Mouse (Mus musculus) G1E (cell line): ENCODE results near the gene 6820408C15Rik. TPM values are rescaled to one million over a fixed set of nuclear protein-coding genes. Genes with fewer than 3 reads are reported as not detected.

Experiments used
- ATAC-seq: 2 replicates; pipeline ENCODE4 v1.8.0; 2016; ENCODE audit warnings: mild to moderate bottlenecking; ENCODE audit not compliant: insufficient number of reproducible peaks, poor library complexity, low FRiP score, severe bottlenecking; ENCODE audit errors: extremely low read depth
- DNase-seq: peaks from one replicate; pipeline ENCODE4 v3.0.0; 2012; ENCODE audit warnings: low spot score
- H3K27me3 ChIP-seq: 2 replicates; pipeline ENCODE4 v1.6.1; 2012; ENCODE audit warnings: mild to moderate bottlenecking, low read length, inconsistent platforms; ENCODE audit not compliant: insufficient read depth
- H3K36me3 ChIP-seq: replicated peaks from 2 replicates; pipeline ENCODE3; 2012; ENCODE audit warnings: mild to moderate bottlenecking, inconsistent platforms
- H3K4me1 ChIP-seq: 2 replicates; pipeline ENCODE4 v1.6.1; 2012; ENCODE audit warnings: low read depth, low read length, inconsistent platforms, mixed read lengths; ENCODE audit not compliant: insufficient read depth
- H3K4me3 ChIP-seq: 2 replicates; pipeline ENCODE4 v1.5.1; 2012; ENCODE audit warnings: low read depth, mild to moderate bottlenecking, inconsistent platforms, low read length, moderate library complexity, mixed read lengths
- H3K9me3 ChIP-seq: replicated peaks from 2 replicates; pipeline ENCODE4 v1.6.1; 2012; ENCODE audit warnings: inconsistent platforms
- CTCF ChIP-seq: IDR thresholded peaks from 2 replicates; pipeline ENCODE4 v1.5.1; 2012; ENCODE audit warnings: low read depth, low read length, inconsistent platforms, mixed read lengths
- GATA1 ChIP-seq: IDR thresholded peaks from 2 replicates; pipeline ENCODE4 v1.6.1; 2012; ENCODE audit warnings: borderline replicate concordance, low read length, inconsistent platforms, mixed read lengths
- GATA2 ChIP-seq: IDR thresholded peaks from 2 replicates; pipeline ENCODE4 v1.6.1; 2012; ENCODE audit warnings: low read depth, low read length, inconsistent platforms, borderline replicate concordance
- POLR2AphosphoS5 ChIP-seq: IDR thresholded peaks from 2 replicates; pipeline ENCODE4 v1.6.1; 2012; ENCODE audit warnings: low read depth, low read length, inconsistent platforms; ENCODE audit not compliant: insufficient replicate concordance
- TAL1 ChIP-seq: conservative IDR thresholded peaks from 2 replicates; pipeline ENCODE4 v1.6.1; 2012; ENCODE audit warnings: low read depth, low read length, inconsistent platforms, mixed read lengths
- polyA plus RNA-seq: library from polyadenylated mRNA; stranded (reverse); fragments of >175 nt; gene quantifications from 2 replicates; pipeline ENCODE4 v1.2.3, GENCODE M21; 2012
- total RNA-seq, 2 experiments: library from RNA; stranded (forward) in 1 of 2; stranded (reverse) in 1 of 2; fragments of 200-1000 nt in 1 of 2; fragments of >200 nt in 1 of 2; fragmentation: Nextera tagmentation in 1 of 2; gene quantifications; 2 replicates each; pipeline ENCODE4 v1.2.3; 2014 to 2017

The 6820408C15Rik gene
- total and polyA plus RNA-seq, 3 experiments: 0.18 to 3.8 (median 0.49) TPM

DNA sequence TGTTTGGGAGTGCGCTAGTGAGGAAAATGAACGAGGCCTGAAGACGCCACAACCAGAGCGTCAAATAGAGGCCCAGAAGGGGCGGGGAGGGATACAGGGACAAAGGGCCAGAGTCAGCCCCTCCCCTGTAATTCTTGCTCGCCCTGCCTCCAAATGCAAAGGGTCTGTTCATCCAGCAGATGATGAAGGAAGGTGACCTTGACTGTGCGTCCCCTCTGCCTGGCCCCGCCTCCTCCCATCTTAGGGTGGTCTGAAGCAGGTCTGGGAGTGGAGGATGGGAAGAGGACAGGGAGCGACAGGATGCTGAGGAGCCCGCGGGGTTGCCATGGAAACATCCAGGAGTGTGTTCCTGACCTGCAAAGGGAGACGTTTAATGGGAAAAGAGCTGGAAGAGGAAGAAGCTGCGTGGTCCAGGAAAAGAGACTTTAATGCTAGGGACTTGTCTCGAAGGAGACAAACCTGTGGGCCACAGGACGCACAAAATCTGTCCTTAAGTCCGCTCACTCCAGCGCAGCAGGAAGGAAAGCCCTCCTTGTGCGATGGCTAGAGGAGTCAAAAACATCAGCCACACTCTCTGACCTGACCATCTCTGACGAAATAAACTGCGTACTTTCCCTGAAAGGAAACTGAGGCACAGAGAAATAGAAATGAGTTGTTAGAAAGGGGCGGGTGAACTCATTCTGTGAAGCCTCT, 39.6 kb upstream of the 6820408C15Rik start:
- TF ChIP-seq GATA1 (no peak), GATA2 (no peak), TAL1 (no peak), POLR2AphosphoS5 (no peak), CTCF (no peak)
- Histone ChIP-seq H3K4me1 (peaks cover 13% of the 10 kb centered on the region), H3K27me3 (peaks cover 45% of the 10 kb centered on the region), H3K36me3 (no peaks in the 10 kb centered on the region), H3K9me3 (no peaks in the 10 kb centered on the region), H3K4me3 (no peak overlapping the region)
- ATAC-seq (no peak), DNase-seq (no peak)

DNA sequence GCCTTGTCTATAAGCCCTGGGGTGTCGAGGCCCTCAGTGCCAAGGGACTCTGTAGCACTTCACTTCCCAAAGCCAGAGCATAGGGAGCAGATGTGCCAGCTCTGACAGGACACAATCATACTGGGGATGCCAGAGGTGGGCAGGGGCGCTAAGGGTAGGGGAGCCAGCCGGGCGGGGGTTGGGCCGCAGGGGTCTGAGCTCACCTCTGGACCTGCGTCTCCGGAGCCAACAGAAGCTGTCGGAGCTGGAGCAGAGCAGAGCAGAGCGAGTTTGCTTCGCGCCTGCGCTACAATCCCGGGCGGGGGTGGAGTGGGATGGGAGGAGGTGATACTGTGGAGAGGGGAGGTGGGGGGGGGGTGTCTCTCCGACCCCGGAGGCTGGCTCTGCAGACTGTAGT, 39.0 kb upstream of the 6820408C15Rik start, which contains the start of gene Nrsn2:
Gene Nrsn2 (minus strand): TSS at position 294 of the 397 bp plus-strand sequence.
- peaks cover 45% of the 10 kb centered on the region for H3K27me3 ChIP-seq
- DNase-seq (no peak), ATAC-seq (no peak)
- H3K4me1 ChIP-seq: peaks cover 13% of the 10 kb centered on the region
- H3K9me3 ChIP-seq: no peaks in the 10 kb centered on the region
- no peaks in the 10 kb centered on the region for H3K36me3 ChIP-seq
- H3K4me3 ChIP-seq: no peak within 1 kb of the TSS
- TF ChIP-seq TAL1 (no peak), CTCF (no peak), GATA2 (no peak), POLR2AphosphoS5 (no peak), GATA1 (no peak)

DNA sequence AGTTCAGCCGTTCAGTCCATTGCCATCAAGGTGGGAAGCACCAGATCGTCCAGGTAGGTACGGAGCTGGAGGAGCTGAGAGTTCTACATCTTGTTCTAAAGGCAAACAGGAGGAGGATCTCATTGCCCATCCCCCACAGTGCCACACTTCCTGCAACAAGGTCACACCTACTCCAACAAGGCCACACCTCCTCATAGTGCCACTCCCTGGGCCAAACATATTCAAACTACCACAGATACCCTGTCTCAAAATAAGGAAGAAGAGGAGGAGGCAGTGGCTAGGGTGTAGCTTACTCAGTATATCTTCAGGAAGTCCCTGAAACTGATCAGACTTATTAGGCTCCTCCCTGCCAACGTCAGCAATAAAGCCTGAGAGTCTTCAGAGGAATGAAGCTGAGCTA, 31.2 kb upstream of the 6820408C15Rik start:
- H3K4me1 ChIP-seq: peaks cover 6% of the 10 kb centered on the region
- TF ChIP-seq GATA1 (no peak), POLR2AphosphoS5 (no peak), TAL1 (no peak), GATA2 (no peak), CTCF (no peak)
- H3K9me3 ChIP-seq: peaks cover 4% of the 10 kb centered on the region; the same call in 1 of the 2 replicates
- peaks cover 17% of the 10 kb centered on the region; the same call in 1 of the 2 replicates for H3K27me3 ChIP-seq
- no peaks in the 10 kb centered on the region for H3K36me3 ChIP-seq
- ATAC-seq (no peak), DNase-seq (no peak)
- H3K4me3 ChIP-seq: no peak overlapping the region

DNA sequence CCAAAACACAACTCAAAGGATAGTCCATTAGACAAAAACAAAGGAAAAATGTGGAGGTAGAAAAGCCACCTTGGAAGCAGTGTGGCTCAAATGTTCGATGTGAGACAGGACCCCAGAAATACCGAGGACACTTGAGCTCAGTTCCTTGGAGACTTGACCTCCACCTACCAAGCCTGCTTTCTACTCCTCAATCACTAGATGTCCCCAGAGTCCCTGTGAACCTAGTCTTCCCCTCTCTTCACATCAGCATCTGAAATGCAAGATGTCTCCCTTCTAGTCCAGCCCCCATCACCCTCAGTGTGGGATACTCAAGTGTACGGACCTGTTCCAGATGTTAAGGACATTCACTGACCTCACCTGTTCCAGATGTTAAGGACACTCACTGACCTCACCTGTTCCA, 22.6 kb upstream of the 6820408C15Rik start:
- no peak overlapping the region for H3K4me3 ChIP-seq
- peaks cover 16% of the 10 kb centered on the region for H3K9me3 ChIP-seq
- ATAC-seq (no peak), DNase-seq (peak; percentile 54)
- peaks cover 22% of the 10 kb centered on the region for H3K36me3 ChIP-seq
- H3K27me3 ChIP-seq: peaks cover 22% of the 10 kb centered on the region
- peaks cover 32% of the 10 kb centered on the region for H3K4me1 ChIP-seq
- TF ChIP-seq GATA2 (no peak), CTCF (peak; percentile 24; the same call in 1 of the 2 replicates)

DNA sequence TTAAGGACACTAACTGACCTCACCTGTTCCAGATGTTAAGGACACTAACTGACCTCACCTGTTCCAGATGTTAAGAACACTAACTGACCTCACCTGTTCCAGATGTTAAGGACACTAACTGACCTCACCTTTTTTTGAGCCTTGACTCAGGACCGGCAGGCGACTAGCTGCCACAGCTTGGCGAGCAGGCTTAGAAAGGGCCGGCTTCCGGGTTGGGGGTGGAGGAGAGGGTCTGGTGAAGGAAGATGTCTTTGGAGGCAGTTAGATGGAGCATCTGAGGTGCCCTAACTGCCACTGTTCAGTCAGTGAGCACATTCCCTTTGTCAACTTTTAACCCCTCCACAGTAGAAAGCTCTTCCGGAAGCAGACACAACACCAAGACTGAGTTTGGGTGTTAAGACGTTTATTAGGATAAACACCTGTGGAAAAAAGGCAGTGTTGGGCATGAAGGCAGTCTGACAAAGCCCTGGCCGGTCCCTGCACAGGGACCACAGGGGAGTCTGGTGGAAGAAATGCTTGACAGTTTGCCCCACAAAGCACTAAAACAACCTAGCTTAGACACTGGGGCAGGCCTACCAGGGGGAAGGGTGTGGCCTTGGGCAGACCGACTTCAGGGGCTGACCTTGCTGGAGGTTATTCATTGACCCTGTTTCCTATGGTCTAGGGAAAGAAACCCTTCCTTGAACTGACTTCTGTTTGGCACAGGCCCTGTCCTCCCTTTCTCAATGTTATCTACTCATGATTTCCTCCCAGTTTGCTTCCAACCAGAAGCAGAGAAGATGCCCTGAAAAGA, 22.0 kb upstream of the 6820408C15Rik start:
- no peak for DNase-seq
- TF ChIP-seq CTCF (no peak), TAL1 (no peak), GATA2 (no peak), POLR2AphosphoS5 (no peak), GATA1 (no peak)
- H3K4me3 ChIP-seq: no peak overlapping the region; the same call in 1 of the 2 replicates
- peaks cover 22% of the 10 kb centered on the region for H3K36me3 ChIP-seq
- peaks cover 34% of the 10 kb centered on the region for H3K4me1 ChIP-seq
- no peak for ATAC-seq
- peaks cover 20% of the 10 kb centered on the region for H3K9me3 ChIP-seq
- H3K27me3 ChIP-seq: peaks cover 22% of the 10 kb centered on the region

DNA sequence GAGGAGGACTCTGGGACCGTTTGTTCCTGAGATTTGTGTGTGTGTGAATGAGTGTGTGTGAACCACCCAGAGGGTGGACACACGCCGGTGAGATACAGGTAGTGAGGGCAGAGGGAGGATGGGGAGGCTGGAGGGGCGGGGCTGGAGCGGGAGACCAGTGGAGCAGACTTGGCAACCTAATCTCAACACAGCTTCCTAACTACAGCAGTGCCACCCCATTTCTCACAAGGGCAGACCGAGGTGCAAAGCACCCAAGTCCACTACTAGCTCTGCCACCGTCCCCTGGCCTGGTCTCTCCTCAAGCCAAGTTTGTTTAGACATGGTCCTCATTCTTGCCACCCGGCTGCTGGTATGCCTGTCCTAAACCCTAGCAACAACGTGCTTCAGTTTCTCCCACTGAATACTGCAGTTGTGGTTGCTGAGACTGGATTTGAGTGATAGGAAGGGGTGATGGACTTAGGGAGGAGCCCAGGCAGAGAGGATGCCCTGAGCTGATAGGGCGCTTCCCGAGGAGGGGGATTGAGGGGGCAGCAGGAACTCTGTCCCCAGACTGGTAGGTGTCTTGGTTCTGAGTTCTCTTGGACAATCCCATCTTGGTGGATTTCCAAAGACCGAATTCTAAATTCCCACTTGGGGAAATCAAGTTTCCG, 20.0 kb upstream of the 6820408C15Rik start:
- Histone ChIP-seq H3K27me3 (peaks cover 31% of the 10 kb centered on the region), H3K9me3 (peaks cover 20% of the 10 kb centered on the region), H3K4me3 (peak overlapping the region; percentile 79), H3K4me1 (peaks cover 52% of the 10 kb centered on the region), H3K36me3 (peaks cover 22% of the 10 kb centered on the region)
- TF ChIP-seq GATA1 (no peak), TAL1 (no peak), GATA2 (no peak), POLR2AphosphoS5 (no peak), CTCF (no peak)
- no peak for DNase-seq
- ATAC-seq: no peak
